In the genomic region with DNA sequence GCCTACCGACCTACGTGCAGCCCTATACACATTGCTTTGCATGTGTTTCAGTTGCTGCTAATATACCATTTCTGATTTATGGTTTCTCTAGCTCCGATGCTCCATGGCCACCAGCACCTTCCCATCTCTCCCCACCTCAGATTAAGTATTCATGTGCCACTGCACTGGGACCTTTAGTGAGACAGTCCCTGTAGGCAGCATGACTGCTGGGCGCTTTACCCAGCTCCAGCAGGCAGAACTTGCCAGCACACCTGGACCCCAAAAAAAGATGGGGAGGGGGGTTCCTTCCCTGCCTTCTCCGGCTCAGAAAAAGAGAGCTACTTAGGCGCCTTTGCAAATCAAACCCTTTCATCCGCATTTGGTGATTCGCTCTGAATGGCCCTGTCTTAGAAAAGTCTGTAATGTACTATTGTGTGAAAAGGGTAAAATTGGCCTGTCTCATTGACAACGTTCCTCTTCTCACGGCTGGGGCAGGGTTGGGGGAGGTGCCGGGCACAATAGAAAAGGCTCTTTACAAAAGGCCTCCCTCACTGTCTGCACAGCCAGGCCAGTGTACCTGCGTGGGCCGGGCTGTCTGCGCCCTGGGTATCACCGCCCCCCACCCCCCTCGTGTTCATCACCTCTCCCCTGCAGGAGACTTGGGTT, we compare ENCODE assay signal across 14 mouse cellular contexts.
DNase-seq lines count a peak whose midpoint lies in the region; ATAC-seq and TF ChIP-seq lines count a peak whose summit lies in the region.
"Had no signal": no experiment of that assay in that cellular context is flagged by ENCODE, and none has a peak within 500 bp of the region (broad histone marks: within the 10 kb centered on the region; RNA-seq: fewer than 3 reads in every experiment).

No protein-coding gene starts in this region.

- H3K9ac ChIP-seq in kidney, embryonic 15.5 days: no peak overlapping the region
- H3K9ac ChIP-seq in kidney, embryonic 14.5 days (ENCODE audit: low read depth, low read length): no peak overlapping the region
- H3K9ac ChIP-seq in forebrain, embryonic 13.5 days: peak overlapping the region; percentile 52; the same call in 1 of the 2 replicates
- H3K9ac ChIP-seq in midbrain, embryonic 11.5 days (ENCODE audit: low read length): peak overlapping the region; percentile 53
- no peak overlapping the region for H3K9ac ChIP-seq in stomach, postnatal 0 days (ENCODE audit: low read length)
- H3K9ac ChIP-seq in heart, embryonic 12.5 days: no peak overlapping the region
- H3K9ac ChIP-seq: limb, embryonic 12.5 days had no signal

- TF ChIP-seq EP300 in stomach, postnatal 0 days (optimal IDR thresholded peaks at IDR 0.05): no peak

- H3K4me2 ChIP-seq in kidney, embryonic 15.5 days: no peak overlapping the region
- H3K4me2 ChIP-seq in kidney, embryonic 14.5 days (replicated peaks; ENCODE audit: low read depth, low read length): no peak overlapping the region
- H3K4me2 ChIP-seq in forebrain, embryonic 13.5 days: peak overlapping the region; percentile 44
- H3K4me2 ChIP-seq in midbrain, embryonic 11.5 days: peak overlapping the region; percentile 18; the same call in 1 of the 2 replicates
- no peak overlapping the region for H3K4me2 ChIP-seq in stomach, postnatal 0 days (replicated peaks; ENCODE audit: low read depth)
- H3K4me2 ChIP-seq in heart, embryonic 12.5 days: no peak overlapping the region
- H3K4me2 ChIP-seq: heart, embryonic 11.5 days; limb, embryonic 12.5 days had no signal

- H3K27me3 ChIP-seq in kidney, embryonic 15.5 days: no peaks in the 10 kb centered on the region
- no peaks in the 10 kb centered on the region for H3K27me3 ChIP-seq in kidney, embryonic 14.5 days (ENCODE audit: control insufficient read depth, insufficient read depth, low read length)
- H3K27me3 ChIP-seq in forebrain, embryonic 13.5 days: no peaks in the 10 kb centered on the region
- no peaks in the 10 kb centered on the region for H3K27me3 ChIP-seq in midbrain, embryonic 11.5 days (ENCODE audit: control insufficient read depth, insufficient read depth, low read length)
- no peaks in the 10 kb centered on the region for H3K27me3 ChIP-seq in stomach, postnatal 0 days (ENCODE audit: control insufficient read depth, insufficient read depth, low read length)
- H3K27me3 ChIP-seq in heart, embryonic 12.5 days (replicated peaks): no peaks in the 10 kb centered on the region
- H3K27me3 ChIP-seq: limb, embryonic 12.5 days had no signal

- DNase-seq in R1 (ENCODE audit: low read depth, low spot score): peak; percentile 39
- peak; percentile 88 for DNase-seq in midbrain, embryonic 11.5 days (ENCODE audit: low spot score, missing footprints)
- no peak for DNase-seq in stomach, postnatal 0 days (ENCODE audit: low spot score)
- DNase-seq in urinary bladder, postnatal 36 days (ENCODE audit: low spot score in 2 of 2): no peak
- DNase-seq: cerebellum, adult 9-11 months; kidney, postnatal 10 days; lung, adult 18-20 months; right cerebral cortex, postnatal 25 days had no signal

- H3K4me1 ChIP-seq in kidney, embryonic 15.5 days: 0 out of 2 replicates have a peak, but pooled peaks cover 5% of the 10 kb centered on the region
- H3K4me1 ChIP-seq in kidney, embryonic 14.5 days (ENCODE audit: control insufficient read depth, insufficient read depth, low read length): no peaks in the 10 kb centered on the region
- H3K4me1 ChIP-seq in forebrain, embryonic 13.5 days: peaks cover 47% of the 10 kb centered on the region
- peaks cover 13% of the 10 kb centered on the region for H3K4me1 ChIP-seq in midbrain, embryonic 11.5 days (ENCODE audit: control insufficient read depth, insufficient read depth, low read length)
- no peaks in the 10 kb centered on the region for H3K4me1 ChIP-seq in stomach, postnatal 0 days (replicated peaks; ENCODE audit: control insufficient read depth, insufficient read depth)
- H3K4me1 ChIP-seq in heart, embryonic 12.5 days (replicated peaks): peaks cover 7% of the 10 kb centered on the region

- 41% methylated on average over 16 of the region's 16 CpGs for WGBS in kidney, embryonic 15.5 days
- 37% methylated on average over 16 of the region's 16 CpGs for WGBS in kidney, embryonic 14.5 days
- WGBS in forebrain, embryonic 13.5 days: 11% methylated on average over 16 of the region's 16 CpGs
- WGBS in midbrain, embryonic 11.5 days: 23% methylated on average over 16 of the region's 16 CpGs
- WGBS in stomach, postnatal 0 days: 53% methylated on average over 16 of the region's 16 CpGs
- WGBS in heart, embryonic 12.5 days: 46% methylated on average over 16 of the region's 16 CpGs

- no peak overlapping the region for H3K27ac ChIP-seq in kidney, embryonic 15.5 days
- no peak overlapping the region for H3K27ac ChIP-seq in kidney, embryonic 14.5 days (ENCODE audit: low read depth, low read length)
- H3K27ac ChIP-seq in forebrain, embryonic 13.5 days: peak overlapping the region; percentile 87
- peak overlapping the region; percentile 30 for H3K27ac ChIP-seq in midbrain, embryonic 11.5 days (ENCODE audit: low read depth, low read length)
- no peak overlapping the region for H3K27ac ChIP-seq in stomach, postnatal 0 days (replicated peaks)
- no peak overlapping the region for H3K27ac ChIP-seq in heart, embryonic 12.5 days (ENCODE audit: poor library complexity, severe bottlenecking)
- H3K27ac ChIP-seq: limb, embryonic 12.5 days had no signal

- no peaks in the 10 kb centered on the region for H3K36me3 ChIP-seq in kidney, embryonic 15.5 days
- no peaks in the 10 kb centered on the region for H3K36me3 ChIP-seq in kidney, embryonic 14.5 days (ENCODE audit: control insufficient read depth, insufficient read depth, low read length)
- H3K36me3 ChIP-seq in forebrain, embryonic 13.5 days (ENCODE audit: poor library complexity, severe bottlenecking): no peaks in the 10 kb centered on the region
- no peaks in the 10 kb centered on the region for H3K36me3 ChIP-seq in midbrain, embryonic 11.5 days (ENCODE audit: control insufficient read depth, insufficient read depth, low read length)
- no peaks in the 10 kb centered on the region for H3K36me3 ChIP-seq in stomach, postnatal 0 days (ENCODE audit: control insufficient read depth, insufficient read depth, low read length)
- no peaks in the 10 kb centered on the region for H3K36me3 ChIP-seq in heart, embryonic 12.5 days
- H3K36me3 ChIP-seq: limb, embryonic 12.5 days had no signal

- H3K4me3 ChIP-seq in kidney, embryonic 15.5 days (replicated peaks): no peak overlapping the region
- no peak overlapping the region for H3K4me3 ChIP-seq in kidney, embryonic 14.5 days (ENCODE audit: low read length)
- no peak overlapping the region for H3K4me3 ChIP-seq in forebrain, embryonic 13.5 days
- H3K4me3 ChIP-seq in midbrain, embryonic 11.5 days (ENCODE audit: low read depth, low read length): no peak overlapping the region
- H3K4me3 ChIP-seq in stomach, postnatal 0 days (ENCODE audit: low read depth, low read length): no peak overlapping the region
- no peak overlapping the region for H3K4me3 ChIP-seq in heart, embryonic 12.5 days
- H3K4me3 ChIP-seq: limb, embryonic 12.5 days had no signal

- no peaks in the 10 kb centered on the region; the same call in 1 of the 2 replicates for H3K9me3 ChIP-seq in kidney, embryonic 15.5 days (replicated peaks)
- H3K9me3 ChIP-seq in kidney, embryonic 14.5 days (ENCODE audit: control insufficient read depth, low read length): no peaks in the 10 kb centered on the region
- no peaks in the 10 kb centered on the region for H3K9me3 ChIP-seq in forebrain, embryonic 13.5 days (replicated peaks)
- no peaks in the 10 kb centered on the region for H3K9me3 ChIP-seq in midbrain, embryonic 11.5 days (ENCODE audit: control insufficient read depth, low read length)
- no peaks in the 10 kb centered on the region for H3K9me3 ChIP-seq in stomach, postnatal 0 days (ENCODE audit: control insufficient read depth, low read length)
- H3K9me3 ChIP-seq in heart, embryonic 12.5 days (replicated peaks): 0 out of 2 replicates have a peak, but pooled peaks cover 2% of the 10 kb centered on the region
- H3K9me3 ChIP-seq: limb, embryonic 12.5 days had no signal

- TF ChIP-seq CTCF in stomach, postnatal 0 days (IDR thresholded peaks at IDR 0.05; ENCODE audit: low read depth): no peak

- 0 out of 2 replicates have a peak, but pooled peaks have one; percentile 29 for ATAC-seq in kidney, embryonic 15.5 days (replicated peaks; ENCODE audit: low FRiP score)
- ATAC-seq in kidney, embryonic 14.5 days (ENCODE audit: low FRiP score, low TSS enrichment): no peak
- peak; percentile 68 for ATAC-seq in forebrain, embryonic 13.5 days
- peak; percentile 76 for ATAC-seq in midbrain, embryonic 11.5 days (ENCODE audit: low FRiP score)
- ATAC-seq in stomach, postnatal 0 days (ENCODE audit: low FRiP score, low TSS enrichment): no peak
- ATAC-seq in heart, embryonic 12.5 days (ENCODE audit: insufficient number of reproducible peaks, low FRiP score): no peak

Comparison
In these comparisons a context has a peak if more than half of its experiments do, and no peak if none do; other contexts are left out.
1. ATAC-seq: peak in kidney, embryonic 15.5 days (single experiment), forebrain, embryonic 13.5 days (single experiment) and midbrain, embryonic 11.5 days (single experiment); none in kidney, embryonic 14.5 days (single experiment), stomach, postnatal 0 days (single experiment) and heart, embryonic 12.5 days (single experiment).
2. H3K27ac ChIP-seq: peak in forebrain, embryonic 13.5 days (single experiment) and midbrain, embryonic 11.5 days (single experiment); none in kidney, embryonic 15.5 days (single experiment), kidney, embryonic 14.5 days (single experiment), stomach, postnatal 0 days (single experiment) and heart, embryonic 12.5 days (single experiment).
3. H3K4me2 ChIP-seq: peak in forebrain, embryonic 13.5 days (single experiment) and midbrain, embryonic 11.5 days (single experiment); none in kidney, embryonic 15.5 days (single experiment), kidney, embryonic 14.5 days (single experiment), stomach, postnatal 0 days (single experiment) and heart, embryonic 12.5 days (single experiment).
4. H3K9ac ChIP-seq: peak in forebrain, embryonic 13.5 days (single experiment) and midbrain, embryonic 11.5 days (single experiment); none in kidney, embryonic 15.5 days (single experiment), kidney, embryonic 14.5 days (single experiment), stomach, postnatal 0 days (single experiment) and heart, embryonic 12.5 days (single experiment).
5. DNase-seq: peak in R1 (single experiment) and midbrain, embryonic 11.5 days (single experiment); none in stomach, postnatal 0 days (single experiment) and urinary bladder, postnatal 36 days (0 of 2).